Mouse (Mus musculus) kidney, adult 2 months (tissue): ENCODE measurements at regions not wholly inside any gene's neighbourhood (a gene's known extent, or its start where the extent isn't known, plus 50 kb on each side); places are given as distances from the start of the nearest gene placed in this dataset.

Source experiments
- CTCF ChIP-seq: fragments of 200-500 bp; conservative IDR thresholded peaks from 2 replicates; pipeline ENCODE4 v1.5.1; 2011; ENCODE audit warnings: low read depth, mild to moderate bottlenecking, control low read depth, low read length, moderate library complexity, mixed read lengths; ENCODE audit not compliant: insufficient read depth, insufficient read length
- POLR2A ChIP-seq: fragments of 200-500 bp; IDR thresholded peaks from one replicate; pipeline ENCODE4 v1.6.1; 2011; ENCODE audit warnings: low read depth, low read length, control low read depth

DNA sequence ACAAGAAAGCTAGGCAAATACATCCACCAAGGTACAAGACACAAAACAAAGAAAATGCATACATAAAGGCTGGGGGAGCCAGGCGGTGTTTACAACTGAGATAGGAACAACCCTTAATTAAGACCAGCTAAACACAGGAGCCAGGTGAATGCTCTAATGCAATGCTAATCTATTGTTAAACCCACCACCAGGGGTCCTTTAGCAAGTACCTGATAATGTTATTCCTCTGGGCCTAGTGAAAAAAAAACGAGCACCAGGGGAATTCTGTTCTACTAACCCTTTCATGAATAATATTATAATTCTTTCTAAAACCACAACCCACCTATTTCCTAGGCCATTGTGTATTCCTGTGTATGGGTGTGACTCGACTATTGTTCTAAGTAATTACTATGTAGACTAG lies 61.5 kb upstream of the Slc4a10 start:
- TF ChIP-seq CTCF (no peak), POLR2A (no peak)
